35 mouse cellular contexts compared by ENCODE assay signal in the genomic region with DNA sequence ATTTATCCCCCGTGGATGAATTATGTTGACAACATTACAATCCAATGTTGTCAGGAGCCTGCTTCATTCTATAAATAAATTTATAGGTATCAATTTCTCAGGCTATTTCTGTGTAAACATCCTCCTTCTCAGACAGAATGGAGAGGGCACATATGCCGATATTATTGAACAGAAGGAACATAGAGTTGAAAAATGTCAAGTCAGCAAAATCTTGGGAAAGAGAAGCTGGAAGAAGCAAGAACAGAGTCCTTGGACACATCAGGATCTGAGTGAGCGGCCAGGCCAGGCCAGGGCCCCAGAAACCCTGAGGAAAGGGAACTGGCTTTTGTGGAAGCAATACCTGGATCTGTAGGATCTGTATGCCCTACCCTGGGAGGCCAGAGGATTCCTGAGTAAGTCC.
"Had no signal": no experiment of that assay in that cellular context is flagged by ENCODE, and none has a peak within 500 bp of the region (broad histone marks: within the 10 kb centered on the region; RNA-seq: fewer than 3 reads in every experiment).

No protein-coding gene starts in this region.

- H3K9me3 ChIP-seq: heart, embryonic 10.5 days; heart, embryonic 12.5 days; heart, embryonic 13.5 days; heart, embryonic 15.5 days; hindbrain, embryonic 10.5 days; hindbrain, embryonic 12.5 days; hindbrain, embryonic 13.5 days; hindbrain, embryonic 15.5 days; intestine, embryonic 15.5 days; kidney, embryonic 15.5 days had no signal

- H3K4me1 ChIP-seq: heart, embryonic 10.5 days; heart, embryonic 13.5 days; heart, embryonic 15.5 days; hindbrain, embryonic 10.5 days; hindbrain, embryonic 12.5 days; hindbrain, embryonic 13.5 days; hindbrain, embryonic 15.5 days; intestine, embryonic 15.5 days; kidney, embryonic 15.5 days had no signal

- H3K27ac ChIP-seq: heart, embryonic 10.5 days; heart, embryonic 13.5 days; heart, embryonic 15.5 days; hindbrain, embryonic 10.5 days; hindbrain, embryonic 12.5 days; hindbrain, embryonic 13.5 days; hindbrain, embryonic 14.5 days; hindbrain, embryonic 15.5 days; hindbrain, postnatal 0 days; intestine, embryonic 15.5 days; kidney, embryonic 15.5 days; kidney, postnatal 0 days; layer of hippocampus, adult 2 months; left cerebral cortex, adult 2 months had no signal

- H3K4me3 ChIP-seq: heart, embryonic 10.5 days; heart, embryonic 12.5 days; heart, embryonic 13.5 days; heart, embryonic 15.5 days; hindbrain, embryonic 10.5 days; hindbrain, embryonic 12.5 days; hindbrain, embryonic 13.5 days; hindbrain, embryonic 15.5 days; intestine, embryonic 15.5 days; kidney, embryonic 15.5 days; layer of hippocampus, adult 2 months; left cerebral cortex, adult 2 months had no signal

- H3K27me3 ChIP-seq: heart, embryonic 12.5 days; heart, embryonic 13.5 days; heart, embryonic 15.5 days; hindbrain, embryonic 12.5 days; hindbrain, embryonic 13.5 days; hindbrain, embryonic 15.5 days; intestine, embryonic 15.5 days; kidney, embryonic 15.5 days had no signal

- H3K4me2 ChIP-seq: heart, embryonic 11.5 days; heart, embryonic 12.5 days; heart, embryonic 13.5 days; heart, embryonic 15.5 days; hindbrain, embryonic 12.5 days; hindbrain, embryonic 13.5 days; hindbrain, embryonic 14.5 days; hindbrain, embryonic 15.5 days; intestine, embryonic 15.5 days; kidney, embryonic 15.5 days had no signal

- H3K9ac ChIP-seq: heart, embryonic 12.5 days; heart, embryonic 13.5 days; heart, embryonic 15.5 days; hindbrain, embryonic 12.5 days; hindbrain, embryonic 13.5 days; hindbrain, embryonic 14.5 days; hindbrain, embryonic 15.5 days; intestine, embryonic 15.5 days; kidney, embryonic 15.5 days had no signal

- DNase-seq: heart, postnatal 10 days; heart, postnatal 14 days; heart, postnatal 36 days; kidney, adult 11 months; kidney, adult 18-20 months; kidney, adult 2 months; kidney, adult 8-10 months; kidney, adult 9 months; kidney, postnatal 10 days; kidney, postnatal 14 days; kidney, postnatal 25 days; kidney, postnatal 36 days; kidney, postnatal 4 days; layer of hippocampus, adult 9-11 months; layer of hippocampus, postnatal 36 days had no signal

- ATAC-seq: hindbrain, embryonic 16.5 days; hindbrain, postnatal 0 days; inflammation-experienced regulatory T-cells, adult 6 months; intestine, embryonic 15.5 days; intestine, embryonic 16.5 days; intestine, postnatal 0 days had no signal

- H3K36me3 ChIP-seq: heart, embryonic 10.5 days; heart, embryonic 12.5 days; heart, embryonic 13.5 days; heart, embryonic 15.5 days; hindbrain, embryonic 10.5 days; hindbrain, embryonic 12.5 days; hindbrain, embryonic 13.5 days; hindbrain, embryonic 15.5 days; intestine, embryonic 15.5 days; kidney, embryonic 15.5 days had no signal
